Mouse (Mus musculus) olfactory bulb, adult 2 months (tissue): Measurements from ENCODE around the gene Hist2h3b.

ENCODE experiments used
- CTCF ChIP-seq: fragments of 200-500 bp; IDR thresholded peaks from 2 replicates; pipeline ENCODE4 v1.5.1; 2012; ENCODE audit warnings: low read depth, mild to moderate bottlenecking, low read length, moderate library complexity; ENCODE audit not compliant: insufficient read depth
- POLR2A ChIP-seq: fragments of 200-500 bp; IDR thresholded peaks from 2 replicates; pipeline ENCODE4 v1.6.1; 2012; ENCODE audit warnings: mild to moderate bottlenecking, low read depth, low read length, moderate library complexity; ENCODE audit not compliant: insufficient read depth

DNA sequence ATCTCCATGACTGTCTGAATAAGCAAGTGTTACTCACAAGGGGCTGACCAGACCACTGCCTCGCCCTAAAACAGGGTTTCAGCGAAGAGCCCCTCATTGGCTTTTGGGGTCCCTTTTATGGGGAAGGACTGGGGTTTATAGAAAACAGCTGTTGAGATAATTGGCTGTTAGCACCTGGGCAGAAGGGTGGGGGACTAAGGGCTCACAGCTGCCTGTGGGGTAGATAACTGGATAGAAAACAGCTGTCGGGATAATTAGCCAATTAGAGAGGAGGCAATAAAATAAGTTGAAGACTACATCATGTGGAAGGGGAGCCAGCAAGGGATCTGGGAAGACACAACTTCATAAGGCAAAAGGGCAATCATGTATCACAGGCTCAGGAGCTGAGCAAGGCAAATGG lies 17.6 kb upstream of the Hist2h3b start:
- TF ChIP-seq POLR2A = no peak
- no peak for TF ChIP-seq CTCF
